Mouse (Mus musculus) cerebellum, postnatal 25 days (tissue): ENCODE measurements at regions not wholly inside any gene's neighbourhood (a gene's known extent, or its start where the extent isn't known, plus 50 kb on each side); places are given as distances from the start of the nearest gene placed in this dataset.

Source experiments
- DNase-seq, 2 experiments: peaks; one replicate each; pipeline ENCODE4 v3.0.0; 2021; ENCODE audit warnings: mixed read lengths in 2 of 2

DNA sequence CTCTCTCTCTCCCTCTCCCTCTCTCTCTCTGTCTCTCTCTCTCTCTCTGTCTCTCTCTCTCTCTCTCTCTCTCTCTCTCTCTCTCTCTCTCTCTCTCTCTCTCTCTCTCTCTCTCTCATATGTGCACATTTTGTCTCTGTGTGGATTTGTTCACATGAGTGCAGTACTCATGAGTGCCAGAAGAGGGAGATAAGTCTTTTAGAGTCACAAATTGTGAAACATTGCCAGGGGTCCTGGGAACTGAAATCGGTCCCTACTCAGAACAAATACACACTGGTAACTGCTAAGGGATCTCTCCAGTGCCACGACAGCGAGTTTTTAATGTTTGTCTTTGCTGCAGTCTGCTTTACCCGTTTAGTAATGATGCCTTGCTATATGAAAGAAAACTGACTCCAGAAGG lies 356.2 kb upstream of the Igbp1b start:
- no peak for DNase-seq

DNA sequence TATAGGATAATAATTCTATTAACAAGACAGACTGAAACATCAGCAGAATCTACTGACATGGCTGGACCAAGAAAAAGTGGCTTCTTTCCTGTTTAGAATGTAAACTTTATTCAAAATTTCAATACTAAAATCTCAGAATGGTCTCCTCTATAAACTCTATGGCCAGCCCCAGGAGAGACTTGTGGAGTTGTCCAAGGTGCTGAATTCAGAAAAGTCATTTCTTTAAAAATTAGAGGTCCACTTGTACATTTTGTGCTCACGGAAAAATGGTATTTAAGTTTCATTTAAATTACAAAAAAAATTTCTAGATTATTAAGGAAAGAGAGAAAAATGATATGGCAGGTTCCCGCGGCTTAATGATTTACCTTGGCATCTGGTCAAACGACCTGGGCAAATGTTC lies 352.2 kb upstream of the Igbp1b start:
- DNase-seq, result no peak
